Mouse (Mus musculus): ENCODE measurements around the gene Bpifb5. TPM values are rescaled to one million over a fixed set of nuclear protein-coding genes. Genes with fewer than 3 reads are reported as not detected.
"Not testable (repeated sequence)": the region's sequence is repeated elsewhere in the genome, so short reads cannot be mapped to it uniquely, and the experiment has no call there.

Gene Bpifb5
- polyA plus RNA-seq, 1 experiment from 2014 or later = 0.11 TPM

DNA sequence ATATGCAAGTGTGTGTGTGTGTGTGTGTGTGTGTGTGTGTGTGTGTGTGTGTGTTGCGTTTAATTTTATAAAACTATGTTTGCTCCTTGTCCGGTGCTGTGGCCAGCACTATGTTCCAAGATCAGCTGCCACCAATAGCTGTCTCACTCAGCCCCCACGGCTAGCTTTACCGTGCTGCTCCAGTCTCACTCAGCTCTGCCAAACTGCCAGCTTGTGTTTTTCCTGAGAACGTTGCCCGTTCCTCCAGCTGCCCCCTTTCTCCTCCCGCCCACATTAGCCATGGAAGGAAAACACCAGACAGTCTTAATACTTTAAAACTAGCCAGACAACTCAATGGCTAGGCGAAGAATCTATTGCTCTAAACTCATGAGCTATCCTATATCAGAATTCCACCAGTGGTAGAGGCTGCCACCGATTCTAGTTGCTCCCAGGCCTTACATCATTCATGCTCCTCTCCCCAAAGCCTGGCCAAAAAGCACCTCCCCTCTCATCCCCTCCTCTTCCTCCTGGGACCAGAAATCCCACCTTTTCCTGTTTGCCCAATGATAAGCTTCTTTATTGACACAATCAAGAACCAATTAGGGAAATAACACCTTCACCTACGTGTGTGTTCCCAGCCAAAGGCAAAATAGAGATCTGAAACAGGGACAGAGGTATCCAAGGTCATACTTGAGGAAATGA, 20.0 kb downstream of the Bpifb5 start:
- Histone ChIP-seq H3K27me3 (no peaks in the 10 kb centered on the region), H3K9ac (no peak overlapping the region), H3K4me3 (replicated peaks) (no peak overlapping the region), H3K4me1 (no peaks in the 10 kb centered on the region), H3K36me3 (replicated peaks) (no peaks in the 10 kb centered on the region), H3K9me3 (no peaks in the 10 kb centered on the region), H3K4me2 (no peak overlapping the region), H3K27ac (no peak overlapping the region)
- ATAC-seq (ENCODE audit: low FRiP score) = no peak
- WGBS = 89% methylated on average over 10 of the region's 10 CpGs

DNA sequence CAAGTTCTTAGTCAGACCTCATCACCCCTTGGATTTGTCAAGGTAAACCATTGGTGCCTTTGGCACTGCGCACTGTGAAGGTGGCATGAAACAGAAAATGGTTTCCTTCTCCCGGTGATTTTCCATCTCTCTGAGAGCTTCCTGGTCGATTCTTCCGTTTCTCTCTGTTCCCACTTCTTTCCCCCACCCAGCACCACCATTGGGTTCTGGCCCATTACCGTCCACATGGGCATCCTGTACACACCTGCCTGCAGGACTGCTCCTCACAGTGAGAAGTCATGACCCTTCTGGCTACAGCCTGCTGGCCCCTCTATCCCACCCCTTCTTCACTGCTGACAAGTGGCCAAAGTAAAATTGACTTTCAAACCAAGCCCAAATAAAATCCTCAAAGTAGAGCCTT, 21.8 kb downstream of the Bpifb5 start:
- 91% methylated on average over 5 of the region's 5 CpGs for WGBS
- Histone ChIP-seq H3K4me3 (replicated peaks) (no peak overlapping the region), H3K4me2 (no peak overlapping the region), H3K9ac (no peak overlapping the region), H3K27me3 (no peaks in the 10 kb centered on the region), H3K9me3 (no peaks in the 10 kb centered on the region), H3K27ac (no peak overlapping the region), H3K4me1 (no peaks in the 10 kb centered on the region), H3K36me3 (replicated peaks) (no peaks in the 10 kb centered on the region)
- no peak for ATAC-seq (ENCODE audit: low FRiP score)

DNA sequence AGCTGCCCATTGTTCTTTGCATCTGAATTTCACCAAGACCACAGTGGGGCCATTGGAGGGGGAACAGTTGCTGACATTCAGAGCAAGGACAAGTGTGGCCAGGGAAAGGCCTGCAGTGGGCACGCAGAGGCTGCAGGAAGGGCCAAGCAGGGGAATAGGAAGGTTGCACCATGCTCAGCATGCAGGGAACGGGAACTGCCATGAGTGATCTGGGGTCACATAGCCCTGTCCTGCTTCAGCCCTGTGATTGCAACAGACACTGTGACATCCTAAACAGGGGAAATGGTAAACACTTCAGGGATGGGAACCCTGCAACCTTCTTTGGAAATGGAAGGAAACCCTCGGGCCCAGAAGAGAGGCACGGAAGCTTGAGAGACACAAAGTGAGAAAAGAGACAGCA, 31.7 kb downstream of the Bpifb5 start:
- H3K4me2 ChIP-seq; H3K9ac ChIP-seq; H3K9me3 ChIP-seq; ATAC-seq (ENCODE audit: low FRiP score); H3K36me3 ChIP-seq (replicated peaks); H3K27ac ChIP-seq; H3K4me3 ChIP-seq (replicated peaks); H3K4me1 ChIP-seq; H3K27me3 ChIP-seq: not testable (repeated sequence)
- 95% methylated on average over 2 of the region's 4 CpGs for WGBS

DNA sequence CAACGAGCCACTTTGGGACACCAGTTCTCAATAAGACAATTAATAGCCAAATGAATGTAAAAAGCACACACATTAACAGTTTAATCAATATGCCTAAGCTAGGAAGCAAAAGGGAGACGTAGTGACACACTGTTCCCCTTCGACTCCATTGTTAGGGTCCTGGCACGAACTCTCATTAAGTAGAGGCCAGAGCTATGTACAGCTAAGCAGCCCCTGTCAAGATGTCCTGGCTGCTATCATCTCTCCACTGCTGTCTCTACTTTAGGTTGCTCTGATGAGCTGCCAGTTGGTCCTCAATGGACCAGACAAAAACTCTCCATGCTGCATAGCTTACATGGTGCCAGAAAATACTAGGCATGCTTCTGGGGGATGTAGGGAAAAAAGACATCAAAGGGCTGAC, 32.2 kb downstream of the Bpifb5 start:
- Histone ChIP-seq H3K4me2 (no peak overlapping the region), H3K27ac (no peak overlapping the region), H3K27me3 (no peaks in the 10 kb centered on the region), H3K4me1 (no peaks in the 10 kb centered on the region), H3K9ac (no peak overlapping the region), H3K36me3 (replicated peaks) (no peaks in the 10 kb centered on the region), H3K9me3 (no peaks in the 10 kb centered on the region), H3K4me3 (replicated peaks) (no peak overlapping the region)
- WGBS = 75% methylated on average over 4 of the region's 4 CpGs
- no peak for ATAC-seq (ENCODE audit: low FRiP score)

DNA sequence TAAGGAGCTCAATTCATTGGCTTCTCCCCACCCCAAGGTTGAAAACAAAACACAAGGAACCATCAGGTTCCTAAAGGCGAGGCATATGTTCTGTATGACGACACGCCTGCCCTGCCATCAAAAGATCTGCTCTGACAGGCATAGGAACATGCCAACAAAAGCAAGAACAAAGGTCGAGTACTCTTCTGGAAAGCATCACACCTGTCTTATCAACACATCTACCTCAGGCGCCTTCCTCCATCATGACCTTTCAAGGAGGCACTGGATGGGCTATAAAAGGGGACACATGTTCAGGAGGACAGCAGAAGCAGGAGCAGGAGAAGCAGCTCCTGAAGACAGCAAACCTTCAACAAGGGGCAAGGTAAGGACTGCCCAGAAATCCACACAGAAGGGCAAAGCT, 34.0 kb downstream of the Bpifb5 start, which contains the start of gene Bpifb9a:
Gene Bpifb9a (plus strand): TSS at position 301 of the 400 bp plus-strand sequence.
- not testable (repeated sequence) for H3K36me3 ChIP-seq (replicated peaks); H3K9me3 ChIP-seq; ATAC-seq (ENCODE audit: low FRiP score); H3K4me2 ChIP-seq; H3K9ac ChIP-seq; H3K27me3 ChIP-seq; H3K4me1 ChIP-seq; H3K4me3 ChIP-seq (replicated peaks); H3K27ac ChIP-seq
- 83% methylated on average over 5 of the region's 5 CpGs for WGBS

DNA sequence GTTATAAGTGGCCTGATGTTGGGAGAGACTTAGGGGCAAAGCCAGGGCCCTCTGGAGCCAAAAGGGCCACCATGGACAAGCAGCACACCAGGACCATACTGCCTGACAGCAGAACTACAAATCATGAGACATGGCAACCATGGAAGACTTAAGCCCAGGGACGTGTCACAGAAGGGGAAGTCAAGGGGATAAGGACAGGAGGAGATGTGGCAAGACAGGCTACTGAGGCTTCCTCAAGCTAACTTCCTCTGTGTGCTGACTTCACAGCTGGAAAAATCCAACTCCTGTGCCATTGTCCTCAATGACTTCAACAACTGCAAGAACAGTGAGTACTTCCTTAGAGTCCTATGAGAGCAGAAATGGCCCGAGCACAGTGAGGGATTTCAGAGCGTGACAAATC, 40.9 kb downstream of the Bpifb5 start:
- WGBS = 79% methylated on average over 3 of the region's 3 CpGs
- not testable (repeated sequence) for H3K9ac ChIP-seq; H3K27me3 ChIP-seq; H3K9me3 ChIP-seq; H3K36me3 ChIP-seq (replicated peaks); H3K4me2 ChIP-seq; ATAC-seq (ENCODE audit: low FRiP score); H3K4me1 ChIP-seq; H3K27ac ChIP-seq; H3K4me3 ChIP-seq (replicated peaks)

Other genes with a start within 250 kb of the Bpifb5 start
- not detected in 2 replicates for gene Bpifa6, start 248.8 kb upstream of the Bpifb5 start, polyA plus RNA-seq (2016; fragmentation: Nextera tagmentation; extraction: Ambion mirVana)
- not detected in 2 replicates for gene Bpifa2, start 215.5 kb upstream of the Bpifb5 start, polyA plus RNA-seq (2016; fragmentation: Nextera tagmentation; extraction: Ambion mirVana)
- gene Bpifa3, start 93.4 kb upstream of the Bpifb5 start, polyA plus RNA-seq (2016; fragmentation: Nextera tagmentation; extraction: Ambion mirVana) = not detected in 2 replicates
- not detected in 2 replicates for gene Bpifa1, start 80.9 kb upstream of the Bpifb5 start, polyA plus RNA-seq (2016; fragmentation: Nextera tagmentation; extraction: Ambion mirVana)
- gene Bpifa5, start 61.1 kb upstream of the Bpifb5 start, polyA plus RNA-seq (2016; fragmentation: Nextera tagmentation; extraction: Ambion mirVana) = not detected in 2 replicates
- gene Bpifb1, start 32.9 kb upstream of the Bpifb5 start, polyA plus RNA-seq (2016; fragmentation: Nextera tagmentation; extraction: Ambion mirVana) = not detected in 2 replicates
- gene Bpifb9a, start 34.1 kb downstream of the Bpifb5 start, polyA plus RNA-seq (2016; fragmentation: Nextera tagmentation; extraction: Ambion mirVana) = not detected in 2 replicates
- not detected in 2 replicates for gene Bpifb9b, start 83.5 kb downstream of the Bpifb5 start, polyA plus RNA-seq (2016; fragmentation: Nextera tagmentation; extraction: Ambion mirVana)
- 12.8 and 15.2 TPM in 2 replicates for gene Cdk5rap1, start 149.3 kb downstream of the Bpifb5 start, polyA plus RNA-seq (2016; fragmentation: Nextera tagmentation; extraction: Ambion mirVana)
- 3.9 and 4.2 TPM in 2 replicates for gene Snta1, start 184.4 kb downstream of the Bpifb5 start, polyA plus RNA-seq (2016; fragmentation: Nextera tagmentation; extraction: Ambion mirVana)
- 75.6 and 84.0 TPM in 2 replicates for gene Cbfa2t2, start 212.7 kb downstream of the Bpifb5 start, polyA plus RNA-seq (2016; fragmentation: Nextera tagmentation; extraction: Ambion mirVana)

Data from forebrain, embryonic 12.5 days (tissue).